Mouse (Mus musculus) kidney, embryonic 14.5 days (tissue): ENCODE results near the gene Ppp1r1a. TPM values are rescaled to one million over a fixed set of nuclear protein-coding genes. Genes with fewer than 3 reads are reported as not detected.
A peak's percentile ranks its signal among the peaks of the same experiment; 100 is the strongest.

ENCODE experiments used
- ATAC-seq: fragments of 200-750 bp; cut with Nextera tagmentation; 2 replicates; pipeline ENCODE4 v1.8.0; 2017; ENCODE audit warnings: moderate number of reproducible peaks, mild to moderate bottlenecking, moderate TSS enrichment, moderate library complexity; ENCODE audit not compliant: low FRiP score, low TSS enrichment
- H3K27ac ChIP-seq: fragments of 300-500 bp; sonication (generic); 2 replicates; pipeline ENCODE4 v1.5.1; 2014; ENCODE audit warnings: low read depth, mild to moderate bottlenecking, low read length, moderate library complexity, mixed read lengths
- H3K27me3 ChIP-seq: fragments of 300-500 bp; sonication (generic); 2 replicates; pipeline ENCODE4 v1.6.1; 2014; ENCODE audit warnings: mild to moderate bottlenecking, low read length; ENCODE audit not compliant: control insufficient read depth, insufficient read depth
- H3K36me3 ChIP-seq: fragments of 300-500 bp; sonication (generic); 2 replicates; pipeline ENCODE4 v1.6.1; 2014; ENCODE audit warnings: low read length, mixed read lengths; ENCODE audit not compliant: control insufficient read depth, insufficient read depth
- H3K4me1 ChIP-seq: fragments of 300-500 bp; sonication (generic); 2 replicates; pipeline ENCODE4 v1.6.1; 2014; ENCODE audit warnings: low read length, mixed read lengths; ENCODE audit not compliant: control insufficient read depth, insufficient read depth
- H3K4me2 ChIP-seq: fragments of 300-500 bp; sonication (generic); replicated peaks from 2 replicates; pipeline ENCODE4 v1.6.1; 2014; ENCODE audit warnings: low read depth, mild to moderate bottlenecking, low read length
- H3K4me3 ChIP-seq: fragments of 300-500 bp; sonication (generic); 2 replicates; pipeline ENCODE4 v1.5.1; 2014; ENCODE audit warnings: mild to moderate bottlenecking, low read length
- H3K9ac ChIP-seq: fragments of 300-500 bp; sonication (generic); 2 replicates; pipeline ENCODE4 v1.6.1; 2014; ENCODE audit warnings: low read depth, mild to moderate bottlenecking, low read length, moderate library complexity
- H3K9me3 ChIP-seq: fragments of 300-500 bp; sonication (generic); 2 replicates; pipeline ENCODE4 v1.6.1; 2016; ENCODE audit warnings: low read length; ENCODE audit not compliant: control insufficient read depth
- WGBS: fragments of 180-500 bp; shearing (Covaris S2); extraction: QIAGEN DNeasy Blood & Tissue Kit; methylation state at CpG from one replicate; pipeline ENCODE4 v1.1.7; 2014; 5-methylcytosine and 5-hydroxymethylcytosine counted together
- polyA plus RNA-seq: library from polyadenylated mRNA; unstranded; fragments of >200 nt; fragmentation: Nextera tagmentation; extraction: Ambion mirVana; gene quantifications from 2 replicates; pipeline ENCODE4 v1.2.1, GENCODE M21; 2014

The Ppp1r1a gene
- polyA plus RNA-seq, 1 experiment from 2014 or later, result 19.2 TPM

- Histone ChIP-seq H3K36me3 (no peaks in the 10 kb centered on the region), H3K9me3 (no peaks in the 10 kb centered on the region), H3K4me1 (peaks cover 12% of the 10 kb centered on the region; the same call in 1 of the 2 replicates), H3K27me3 (peaks cover 15% of the 10 kb centered on the region), H3K27ac (no peak overlapping the region), H3K9ac (peak overlapping the region; percentile 59; the same call in 1 of the 2 replicates), H3K4me3 (peak overlapping the region; percentile 56; the same call in 1 of the 2 replicates), H3K4me2 (peak overlapping the region; percentile 100)
- WGBS, result 41% methylated on average over 12 of the region's 12 CpGs
- ATAC-seq, result no peak
Measured at GRCm38 (mm10) chr15:103503660-103504059, 34.1 kb downstream of the Ppp1r1a start.

- peak overlapping the region; percentile 56 for H3K4me3 ChIP-seq
- 2% methylated on average over 12 of the region's 15 CpGs for WGBS
- no peak overlapping the region for H3K27ac ChIP-seq
- no peaks in the 10 kb centered on the region for H3K36me3 ChIP-seq
- H3K9me3 ChIP-seq, result no peaks in the 10 kb centered on the region
- peaks cover 12% of the 10 kb centered on the region; the same call in 1 of the 2 replicates for H3K4me1 ChIP-seq
- H3K27me3 ChIP-seq, result peaks cover 15% of the 10 kb centered on the region
- H3K9ac ChIP-seq, result peak overlapping the region; percentile 59
- peak; percentile 76 for ATAC-seq
- peak overlapping the region; percentile 100 for H3K4me2 ChIP-seq
Measured at GRCm38 (mm10) chr15:103503251-103503600, 34.6 kb downstream of the Ppp1r1a start.

- WGBS, result 1% methylated on average over 55 of the region's 63 CpGs
- Histone ChIP-seq H3K36me3 (no peaks in the 10 kb centered on the region), H3K9me3 (no peaks in the 10 kb centered on the region), H3K27ac (no peak within 1 kb of the TSS), H3K4me3 (peak within 1 kb of the TSS; percentile 56), H3K4me1 (peaks cover 17% of the 10 kb centered on the region; the same call in 1 of the 2 replicates), H3K4me2 (peak within 1 kb of the TSS; percentile 100), H3K27me3 (peaks cover 15% of the 10 kb centered on the region), H3K9ac (peak within 1 kb of the TSS; percentile 59)
- ATAC-seq, result peak; percentile 91
Measured at GRCm38 (mm10) chr15:103502435-103503250, 35.2 kb downstream of the Ppp1r1a start, which contains the start of gene Pde1b. TSS of gene Pde1b (plus strand) at chr15:103503034.

- Histone ChIP-seq H3K36me3 (no peaks in the 10 kb centered on the region), H3K9ac (no peak overlapping the region), H3K9me3 (no peaks in the 10 kb centered on the region), H3K27ac (no peak overlapping the region), H3K27me3 (peaks cover 18% of the 10 kb centered on the region), H3K4me1 (peaks cover 18% of the 10 kb centered on the region; the same call in 1 of the 2 replicates), H3K4me2 (no peak overlapping the region), H3K4me3 (no peak overlapping the region)
- 49% methylated on average over 2 of the region's 2 CpGs for WGBS
- no peak for ATAC-seq
Measured at GRCm38 (mm10) chr15:103501186-103501585, 36.6 kb downstream of the Ppp1r1a start.

GRCm38 (mm10) chr15:103500723-103501122 is 37.1 kb downstream of the Ppp1r1a start:
- Histone ChIP-seq H3K4me2 (no peak overlapping the region), H3K27ac (no peak overlapping the region), H3K9me3 (no peaks in the 10 kb centered on the region), H3K4me1 (peaks cover 18% of the 10 kb centered on the region; the same call in 1 of the 2 replicates), H3K36me3 (no peaks in the 10 kb centered on the region), H3K9ac (no peak overlapping the region), H3K27me3 (peaks cover 18% of the 10 kb centered on the region), H3K4me3 (no peak overlapping the region)
- 68% methylated on average over 1 of the region's 1 CpGs for WGBS
- ATAC-seq, result no peak

GRCm38 (mm10) chr15:103498157-103498556 is 39.6 kb downstream of the Ppp1r1a start:
- Histone ChIP-seq H3K9ac (no peak overlapping the region), H3K27ac (no peak overlapping the region), H3K4me2 (no peak overlapping the region), H3K4me1 (peaks cover 12% of the 10 kb centered on the region; the same call in 1 of the 2 replicates), H3K9me3 (no peaks in the 10 kb centered on the region), H3K4me3 (no peak overlapping the region), H3K27me3 (peaks cover 3% of the 10 kb centered on the region; the same call in 1 of the 2 replicates), H3K36me3 (no peaks in the 10 kb centered on the region)
- ATAC-seq, result peak; percentile 22; the same call in 1 of the 2 replicates
- WGBS, result 11% methylated on average over 3 of the region's 3 CpGs

- Histone ChIP-seq H3K4me3 (no peak overlapping the region), H3K27me3 (peaks cover 3% of the 10 kb centered on the region; the same call in 1 of the 2 replicates), H3K9ac (no peak overlapping the region), H3K4me2 (no peak overlapping the region), H3K4me1 (peaks cover 6% of the 10 kb centered on the region; the same call in 1 of the 2 replicates), H3K36me3 (no peaks in the 10 kb centered on the region), H3K9me3 (no peaks in the 10 kb centered on the region), H3K27ac (no peak overlapping the region)
- WGBS, result 61% methylated on average over 10 of the region's 10 CpGs
- ATAC-seq, result no peak
Measured at GRCm38 (mm10) chr15:103496204-103497140, 41.3 kb downstream of the Ppp1r1a start.

- Histone ChIP-seq H3K36me3 (no peaks in the 10 kb centered on the region), H3K4me3 (no peak overlapping the region), H3K4me1 (no peaks in the 10 kb centered on the region), H3K9ac (no peak overlapping the region), H3K27me3 (no peaks in the 10 kb centered on the region), H3K4me2 (no peak overlapping the region), H3K9me3 (no peaks in the 10 kb centered on the region), H3K27ac (no peak overlapping the region)
- ATAC-seq, result no peak
- WGBS, result 65% methylated on average over 4 of the region's 4 CpGs
Measured at GRCm38 (mm10) chr15:103488336-103488735, 49.5 kb downstream of the Ppp1r1a start.
